Comparison of ENCODE assay signal across 24 mouse cellular contexts in the genomic region with DNA sequence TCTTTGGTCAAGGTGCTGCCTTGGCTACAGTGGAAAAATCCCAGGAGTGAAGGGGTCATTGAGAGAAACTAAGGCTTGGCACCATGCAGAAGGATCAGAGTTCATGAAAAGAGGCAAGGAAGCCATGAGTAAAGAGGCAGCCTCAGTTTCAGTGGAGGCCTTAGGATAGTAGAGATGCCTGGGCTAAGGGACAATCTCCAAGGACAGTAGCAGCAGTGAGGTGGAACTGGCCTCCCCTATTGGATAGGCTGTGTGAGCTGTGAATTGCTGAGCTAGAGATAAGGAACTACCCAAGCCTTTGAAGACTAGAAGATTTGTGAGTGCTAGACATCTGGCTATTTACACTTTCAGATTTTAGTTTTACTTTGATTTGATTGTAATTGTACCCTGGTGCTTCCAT. TPM values are rescaled to one million over a fixed set of nuclear protein-coding genes. Genes with fewer than 3 reads are reported as not detected.
"Had no signal": no experiment of that assay in that cellular context is flagged by ENCODE, and none has a peak within 500 bp of the region (broad histone marks: within the 10 kb centered on the region; RNA-seq: fewer than 3 reads in every experiment).

No protein-coding gene starts in this region.

- H3K9ac ChIP-seq: forebrain, postnatal 0 days; heart, embryonic 13.5 days; heart, embryonic 15.5 days; hindbrain, embryonic 13.5 days; hindbrain, embryonic 15.5 days; limb, embryonic 13.5 days; limb, embryonic 15.5 days; liver, embryonic 12.5 days; liver, embryonic 14.5 days had no signal

- H3K4me3 ChIP-seq: heart, adult 2 months; heart, embryonic 13.5 days; heart, embryonic 15.5 days; hindbrain, embryonic 13.5 days; hindbrain, embryonic 15.5 days; limb, embryonic 13.5 days; limb, embryonic 15.5 days; liver, embryonic 12.5 days had no signal

- ATAC-seq: forebrain, postnatal 0 days; hindbrain, postnatal 0 days; intestine, embryonic 16.5 days; liver, embryonic 12.5 days had no signal

- H3K4me2 ChIP-seq: heart, embryonic 11.5 days; heart, embryonic 13.5 days; heart, embryonic 15.5 days; hindbrain, embryonic 13.5 days; hindbrain, embryonic 15.5 days; limb, embryonic 13.5 days; limb, embryonic 15.5 days; liver, embryonic 12.5 days had no signal

- H3K36me3 ChIP-seq: heart, embryonic 13.5 days; heart, embryonic 15.5 days; hindbrain, embryonic 13.5 days; hindbrain, embryonic 15.5 days; limb, embryonic 13.5 days; limb, embryonic 15.5 days; liver, embryonic 12.5 days had no signal

- H3K4me1 ChIP-seq: heart, embryonic 13.5 days; heart, embryonic 15.5 days; hindbrain, embryonic 15.5 days; limb, embryonic 13.5 days; limb, embryonic 15.5 days; liver, embryonic 12.5 days had no signal

- H3K9me3 ChIP-seq: heart, embryonic 13.5 days; heart, embryonic 15.5 days; hindbrain, embryonic 13.5 days; hindbrain, embryonic 15.5 days; limb, embryonic 13.5 days; limb, embryonic 15.5 days; liver, embryonic 12.5 days had no signal

- H3K27ac ChIP-seq: heart, adult 2 months; heart, embryonic 13.5 days; heart, embryonic 15.5 days; hindbrain, embryonic 13.5 days; hindbrain, embryonic 15.5 days; hindbrain, postnatal 0 days; limb, embryonic 13.5 days; limb, embryonic 15.5 days; liver, embryonic 12.5 days; liver, embryonic 14.5 days had no signal

- H3K27me3 ChIP-seq: heart, embryonic 13.5 days; heart, embryonic 15.5 days; hindbrain, embryonic 13.5 days; hindbrain, embryonic 15.5 days; limb, embryonic 13.5 days; limb, embryonic 15.5 days; liver, embryonic 12.5 days had no signal

- DNase-seq: forebrain, postnatal 0 days; gastrocnemius, postnatal 14 days; gastrocnemius, postnatal 36 days; heart, adult 11 months; heart, adult 2 months; heart, postnatal 14 days; heart, postnatal 36 days; kidney, adult 2 months; kidney, postnatal 10 days; kidney, postnatal 36 days; layer of hippocampus, adult 9-11 months; layer of hippocampus, postnatal 36 days; left cerebral cortex, postnatal 4 days had no signal

RNA-seq across cellular contexts. Expression of gene Wnt2, which starts 59.0 kb away (rescaled TPM):
- polyA plus RNA-seq: hindbrain, embryonic 15.5 days had no signal
